Mouse (Mus musculus) layer of hippocampus, adult 6 months (tissue): ENCODE measurements around the gene Nrsn2. TPM values are rescaled to one million over a fixed set of nuclear protein-coding genes. Genes with fewer than 3 reads are reported as not detected.

Experiments used
- long read RNA-seq, 2 experiments: library from polyadenylated mRNA; unstranded; transcript quantifications; one replicate each; pipeline ENCODE4 v2.0.0; 2019 to 2020
- polyA plus RNA-seq: library from polyadenylated mRNA; unstranded; fragments of <200 nt; fragmentation: Nextera tagmentation; gene quantifications from 2 replicates; pipeline ENCODE4 v1.2.3, GENCODE M21; 2021

Gene Nrsn2
- polyA plus RNA-seq, result 100 and 142 TPM in 2 replicates
- long read RNA-seq, experiment 1, transcript Nrsn2-201 (3 exons, 1,455 nt), result major isoform, 99 of 122 reads
- long read RNA-seq, experiment 1, partial matches to known transcripts, result 3 of 122 reads
- long read RNA-seq, experiment 1, other reads (novel, unspliced or antisense), result 20 of 122 reads
- long read RNA-seq, experiment 2, transcript Nrsn2-201 (3 exons, 1,455 nt), result major isoform, 401 of 443 reads
- long read RNA-seq, experiment 2, partial matches to known transcripts, result 14 of 443 reads
- long read RNA-seq, experiment 2, other reads (novel, unspliced or antisense), result 28 of 443 reads

GRCm38 (mm10) chr2:152376345-152376741 is at the start of gene Nrsn2:
TSS of gene Nrsn2 (minus strand) at chr2:152376638.

GRCm38 (mm10) chr2:152415287-152415686 is 38.8 kb upstream of the Nrsn2 start, which contains the start of gene 6820408C15Rik:
TSS of gene 6820408C15Rik (plus strand) at chr2:152415587.

GRCm38 (mm10) chr2:152414591-152415165 is 38.2 kb upstream of the Nrsn2 start, which contains the start of gene Zcchc3:
TSS of gene Zcchc3 (minus strand) at chr2:152415027.

GRCm38 (mm10) chr2:152397680-152398435 is 21.4 kb upstream of the Nrsn2 start, which contains the start of gene Sox12:
TSS of gene Sox12 (minus strand) at chr2:152398063.

GRCm38 (mm10) chr2:152343329-152344213 is 32.9 kb downstream of the Nrsn2 start, which contains the start of gene Trib3:
TSS of gene Trib3 (minus strand) at chr2:152344032.

GRCm38 (mm10) chr2:152332101-152332825 is 44.2 kb downstream of the Nrsn2 start, which contains the start of gene Rbck1:
TSS of gene Rbck1 (minus strand) at chr2:152332653.

Other genes with a start within 250 kb of the Nrsn2 start
- gene Tcf15, start 233.1 kb downstream of the Nrsn2 start, polyA plus RNA-seq, result 0.30 and 0.87 TPM in 2 replicates
- 220 and 235 TPM in 2 replicates for gene Csnk2a1, start 149.8 kb downstream of the Nrsn2 start, polyA plus RNA-seq
- 17.2 and 19.5 TPM in 2 replicates for gene Tbc1d20, start 82.8 kb downstream of the Nrsn2 start, polyA plus RNA-seq
- 87.6 and 106 TPM in 2 replicates for gene Rbck1, start 44.0 kb downstream of the Nrsn2 start, polyA plus RNA-seq
- gene Trib3, start 32.6 kb downstream of the Nrsn2 start, polyA plus RNA-seq, result 0.48 and 0.50 TPM in 2 replicates
- gene Sox12, start 21.4 kb upstream of the Nrsn2 start, polyA plus RNA-seq, result 0.72 and 1.0 TPM in 2 replicates
- 7.0 and 8.2 TPM in 2 replicates for gene Zcchc3, start 38.4 kb upstream of the Nrsn2 start, polyA plus RNA-seq
- 3.3 and 5.2 TPM in 2 replicates for gene 6820408C15Rik, start 38.9 kb upstream of the Nrsn2 start, polyA plus RNA-seq
- gene Defb23, start 88.0 kb upstream of the Nrsn2 start, polyA plus RNA-seq, result not detected in 2 replicates
- not detected in 2 replicates for gene Defb20, start 100.4 kb upstream of the Nrsn2 start, polyA plus RNA-seq
- not detected in 2 replicates for gene Defb22, start 113.5 kb upstream of the Nrsn2 start, polyA plus RNA-seq
- gene Defb26, start 135.1 kb upstream of the Nrsn2 start, polyA plus RNA-seq, result not detected in 2 replicates
- not detected in 2 replicates for gene Defb28, start 141.6 kb upstream of the Nrsn2 start, polyA plus RNA-seq
- not detected in 2 replicates for gene Defb29, start 163.5 kb upstream of the Nrsn2 start, polyA plus RNA-seq
- not detected in 2 replicates for gene Gm17416, start 192.7 kb upstream of the Nrsn2 start, polyA plus RNA-seq
- gene Defb21, start 196.1 kb upstream of the Nrsn2 start, polyA plus RNA-seq, result not detected in 2 replicates
- not detected in 2 replicates for gene Defb19, start 203.7 kb upstream of the Nrsn2 start, polyA plus RNA-seq
- not detected in 2 replicates for gene Defb45, start 222.8 kb upstream of the Nrsn2 start, polyA plus RNA-seq
- not detected in 2 replicates for gene Defb36, start 227.7 kb upstream of the Nrsn2 start, polyA plus RNA-seq
- 1.4 TPM in 1 of 2 replicates, not detected in the other for gene Defb25, start 246.4 kb upstream of the Nrsn2 start, polyA plus RNA-seq